ENCODE assay signal across 9 mouse cellular contexts in genomic region chr8:79650158-79650814, GRCm38 (mm10). TPM values are rescaled to one million over a fixed set of nuclear protein-coding genes. Genes with fewer than 3 reads are reported as not detected.
A peak's percentile ranks its signal among the peaks of the same experiment; 100 is the strongest.
DNase-seq lines count a peak whose midpoint lies in the region; ATAC-seq and TF ChIP-seq lines count a peak whose summit lies in the region.
"Had no signal": no experiment of that assay in that cellular context is flagged by ENCODE, and none has a peak within 500 bp of the region (broad histone marks: within the 10 kb centered on the region; RNA-seq: fewer than 3 reads in every experiment).

No protein-coding gene starts in this region.

- H3K9me3 ChIP-seq in E14TG2a.4 (ENCODE audit: low read length): no peaks in the 10 kb centered on the region
- H3K9me3 ChIP-seq in intestine, embryonic 15.5 days: no peaks in the 10 kb centered on the region
- H3K9me3 ChIP-seq: embryonic facial prominence, embryonic 13.5 days had no signal

- peak; percentile 32 for DNase-seq in kidney, postnatal 10 days
- DNase-seq in kidney, adult 8-10 months: no peak
- DNase-seq in c-Kit-positive CD71-positive TER-119-positive erythroid progenitor cells, embryonic 14.5 days (ENCODE audit: low spot score): peak; percentile 60
- DNase-seq in left cerebral cortex, postnatal 4 days: no peak
- DNase-seq in right cerebral cortex, postnatal 25 days: no peak

- no peak overlapping the region for H3K4me3 ChIP-seq in E14TG2a.4 (replicated peaks; ENCODE audit: low read length)
- no peak overlapping the region for H3K4me3 ChIP-seq in intestine, embryonic 15.5 days (replicated peaks)
- H3K4me3 ChIP-seq: embryonic facial prominence, embryonic 13.5 days had no signal

- no peak overlapping the region for H3K9ac ChIP-seq in intestine, embryonic 15.5 days
- H3K9ac ChIP-seq: embryonic facial prominence, embryonic 13.5 days had no signal

- peaks cover 37% of the 10 kb centered on the region for H3K4me1 ChIP-seq in E14TG2a.4 (replicated peaks; ENCODE audit: low read depth, low read length)
- H3K4me1 ChIP-seq in intestine, embryonic 15.5 days (replicated peaks): no peaks in the 10 kb centered on the region
- H3K4me1 ChIP-seq: embryonic facial prominence, embryonic 13.5 days had no signal

- no peaks in the 10 kb centered on the region for H3K27me3 ChIP-seq in E14TG2a.4 (ENCODE audit: insufficient read depth, low read length)
- H3K27me3 ChIP-seq in intestine, embryonic 15.5 days (replicated peaks): no peaks in the 10 kb centered on the region
- H3K27me3 ChIP-seq: embryonic facial prominence, embryonic 13.5 days had no signal

- 0 out of 2 replicates have a peak, but pooled peaks have one; percentile 50 for ATAC-seq in monocyte, adult 5-6 weeks (replicated peaks; ENCODE audit: insufficient number of reproducible peaks, low FRiP score, low TSS enrichment, poor library complexity, severe bottlenecking)
- ATAC-seq in intestine, embryonic 15.5 days: no peak

- H3K27ac ChIP-seq in intestine, embryonic 15.5 days: no peak overlapping the region
- H3K27ac ChIP-seq: embryonic facial prominence, embryonic 13.5 days had no signal

- no peak overlapping the region for H3K4me2 ChIP-seq in intestine, embryonic 15.5 days (replicated peaks)
- H3K4me2 ChIP-seq: embryonic facial prominence, embryonic 13.5 days had no signal

- H3K36me3 ChIP-seq in E14TG2a.4 (ENCODE audit: insufficient read depth, low read length): peaks cover 76% of the 10 kb centered on the region
- H3K36me3 ChIP-seq in intestine, embryonic 15.5 days: peaks cover 12% of the 10 kb centered on the region; the same call in 1 of the 2 replicates

- 88% methylated on average over 1 of the region's 1 CpGs for WGBS in intestine, embryonic 15.5 days

- intact Hi-C loops in left cerebral cortex, postnatal 4 days (cut with DNase I): no loop called here

- TF ChIP-seq CTCF in E14TG2a.4 (conservative IDR thresholded peaks at IDR 0.05; ENCODE audit: low read length): peak; percentile 84

RNA-seq across cellular contexts. Expression of gene Otud4, which starts 10.9 kb away (rescaled TPM):
- total RNA-seq in monocyte, adult 5-6 weeks (2017): 45.2 to 78.5 TPM (median 46.1 TPM) in 3 replicates
- polyA plus RNA-seq in intestine, embryonic 15.5 days (2015; fragmentation: Nextera tagmentation; extraction: Ambion mirVana): 13.9 TPM in 2 replicates
- total RNA-seq in left cerebral cortex, postnatal 4 days (2021): 10 to 100 TPM; 49.5 to 50.3 TPM

Comparison
In these comparisons a context has a peak if more than half of its experiments do, and no peak if none do; other contexts are left out.
1. DNase-seq: peak in kidney, postnatal 10 days (single experiment) and c-Kit-positive CD71-positive TER-119-positive erythroid progenitor cells, embryonic 14.5 days (single experiment); none in kidney, adult 8-10 months (0 of 2), left cerebral cortex, postnatal 4 days (single experiment) and right cerebral cortex, postnatal 25 days (single experiment).